Mouse (Mus musculus) lung, embryonic 14.5 days (tissue): Measurements from ENCODE around the gene Fam92b. TPM values are rescaled to one million over a fixed set of nuclear protein-coding genes. Genes with fewer than 3 reads are reported as not detected.

Source experiments
- ATAC-seq: fragments of 200-750 bp; cut with Nextera tagmentation; 2 replicates; pipeline ENCODE4 v1.8.0; 2017; ENCODE audit warnings: mild to moderate bottlenecking, moderate TSS enrichment, moderate library complexity; ENCODE audit not compliant: insufficient read depth
- DNase-seq: peaks from one replicate; pipeline ENCODE4 v3.0.0-alpha.2; 2015
- H3K27ac ChIP-seq: fragments of 300-500 bp; sonication (generic); 2 replicates; pipeline ENCODE4 v1.5.1; 2014; ENCODE audit warnings: low read depth, mild to moderate bottlenecking, moderate library complexity
- H3K27me3 ChIP-seq: fragments of 300-500 bp; sonication (generic); 2 replicates; pipeline ENCODE4 v1.6.1; 2014; ENCODE audit warnings: low read length, control low read depth; ENCODE audit not compliant: insufficient read depth
- H3K36me3 ChIP-seq: fragments of 300-500 bp; sonication (generic); 2 replicates; pipeline ENCODE4 v1.6.1; 2014; ENCODE audit warnings: control low read depth; ENCODE audit not compliant: insufficient read depth
- H3K4me1 ChIP-seq: fragments of 300-500 bp; sonication (generic); 2 replicates; pipeline ENCODE4 v1.6.1; 2014; ENCODE audit warnings: antibody characterized with exemption, control low read depth; ENCODE audit not compliant: insufficient read depth
- H3K4me2 ChIP-seq: fragments of 300-500 bp; sonication (generic); 2 replicates; pipeline ENCODE4 v1.6.1; 2014; ENCODE audit warnings: mild to moderate bottlenecking
- H3K4me3 ChIP-seq: fragments of 300-500 bp; sonication (generic); 2 replicates; pipeline ENCODE4 v1.5.1; 2014; ENCODE audit warnings: low read depth, low read length
- H3K9ac ChIP-seq: fragments of 300-500 bp; sonication (generic); 2 replicates; pipeline ENCODE4 v1.6.1; 2014
- H3K9me3 ChIP-seq: fragments of 300-500 bp; sonication (generic); 2 replicates; pipeline ENCODE4 v1.6.1; 2016; ENCODE audit warnings: low read depth, low read length, control low read depth
- CTCF ChIP-seq: IDR thresholded peaks from 2 replicates; pipeline ENCODE4 v1.5.1; 2016; ENCODE audit warnings: antibody characterized with exemption, low read depth
- WGBS: fragments of 180-500 bp; shearing (Covaris S2); extraction: QIAGEN DNeasy Blood & Tissue Kit; methylation state at CpG from one replicate; pipeline ENCODE4 v1.1.7; 2014; 5-methylcytosine and 5-hydroxymethylcytosine counted together
- polyA plus RNA-seq: library from polyadenylated mRNA; unstranded; fragments of >200 nt; fragmentation: Nextera tagmentation; extraction: Ambion mirVana; gene quantifications from 2 replicates; pipeline ENCODE4 v1.2.1, GENCODE M21; 2014

Gene Fam92b
- polyA plus RNA-seq, 1 experiment from 2014 or later = not detected

DNA sequence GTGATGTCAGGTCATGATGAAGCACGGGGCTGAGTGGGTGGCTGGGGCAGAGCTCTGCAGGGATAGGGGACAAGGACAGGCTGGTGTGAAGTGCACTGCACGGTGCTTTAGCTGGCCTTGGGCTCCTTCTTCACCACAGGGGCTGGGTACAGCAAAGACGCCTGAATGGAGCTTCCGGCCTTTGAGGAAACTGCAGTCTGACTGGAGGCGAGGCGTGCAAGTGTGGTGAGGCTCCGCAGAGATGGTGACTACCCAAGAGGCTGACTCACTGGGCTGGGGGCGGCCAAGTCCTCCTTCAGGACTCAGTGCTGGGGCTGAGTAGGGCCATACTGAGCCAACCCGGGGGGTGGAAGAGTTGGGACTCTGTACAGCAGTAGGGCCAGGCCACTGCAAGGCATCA lies 28.6 kb upstream of the Fam92b start:
- H3K9ac ChIP-seq = no peak overlapping the region
- H3K9me3 ChIP-seq = no peaks in the 10 kb centered on the region
- no peak overlapping the region for H3K4me2 ChIP-seq
- ATAC-seq = no peak
- DNase-seq = no peak
- 73% methylated on average over 9 of the region's 9 CpGs for WGBS
- no peak overlapping the region for H3K4me3 ChIP-seq
- peaks cover 18% of the 10 kb centered on the region; the same call in 1 of the 2 replicates for H3K4me1 ChIP-seq
- no peaks in the 10 kb centered on the region for H3K36me3 ChIP-seq
- no peaks in the 10 kb centered on the region for H3K27me3 ChIP-seq
- no peak for TF ChIP-seq CTCF
- H3K27ac ChIP-seq = no peak overlapping the region; the same call in 1 of the 2 replicates

DNA sequence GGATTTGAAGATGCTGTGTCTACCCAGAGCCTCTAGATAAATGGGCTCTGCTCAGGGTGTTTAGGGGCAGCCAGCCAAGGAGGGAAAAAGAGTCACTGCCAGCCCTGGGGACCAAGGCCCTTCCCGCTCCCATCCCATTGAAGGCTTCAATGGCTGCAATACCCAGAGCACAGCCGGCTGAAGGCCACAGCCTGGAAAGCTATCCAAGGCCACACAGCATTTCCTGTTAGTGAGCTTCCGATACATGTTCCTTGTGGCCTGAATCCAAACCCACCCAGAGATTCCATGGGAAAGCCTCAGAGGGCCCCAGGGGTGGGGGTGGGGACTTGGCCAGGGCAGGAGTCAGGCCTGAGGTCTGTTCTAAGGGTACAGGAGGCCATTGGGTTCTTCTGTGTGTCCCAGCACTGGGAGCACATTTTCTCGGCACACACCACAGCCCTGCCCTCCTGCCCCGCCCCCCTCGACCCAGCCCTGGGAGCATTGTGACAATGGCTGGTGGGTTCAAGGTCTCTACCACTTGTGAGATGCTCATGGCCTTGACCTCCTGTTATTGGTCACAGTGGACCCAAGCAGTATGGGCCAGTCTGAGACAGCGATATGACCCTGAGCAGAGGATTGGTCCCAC lies 27.6 kb upstream of the Fam92b start:
- DNase-seq (peak; percentile 81), ATAC-seq (no peak)
- peaks cover 5% of the 10 kb centered on the region; the same call in 1 of the 2 replicates for H3K9me3 ChIP-seq
- no peak overlapping the region for H3K9ac ChIP-seq
- H3K27ac ChIP-seq = peak overlapping the region; percentile 47; the same call in 1 of the 2 replicates
- no peaks in the 10 kb centered on the region for H3K27me3 ChIP-seq
- no peaks in the 10 kb centered on the region for H3K36me3 ChIP-seq
- H3K4me2 ChIP-seq = no peak overlapping the region
- no peak for TF ChIP-seq CTCF
- H3K4me1 ChIP-seq = peaks cover 18% of the 10 kb centered on the region; the same call in 1 of the 2 replicates
- WGBS = 46% methylated on average over 7 of the region's 7 CpGs
- no peak overlapping the region for H3K4me3 ChIP-seq

- H3K9ac ChIP-seq = no peak overlapping the region
- peak; percentile 91 for ATAC-seq
- H3K4me3 ChIP-seq = no peak overlapping the region
- peaks cover 18% of the 10 kb centered on the region; the same call in 1 of the 2 replicates for H3K4me1 ChIP-seq
- H3K36me3 ChIP-seq = no peaks in the 10 kb centered on the region
- H3K9me3 ChIP-seq = peaks cover 8% of the 10 kb centered on the region; the same call in 1 of the 2 replicates
- H3K4me2 ChIP-seq = no peak overlapping the region
- 0 out of 2 replicates have a peak overlapping the region, but pooled peaks have one; percentile 63 for H3K27ac ChIP-seq
- 33% methylated on average over 3 of the region's 3 CpGs for WGBS
- no peaks in the 10 kb centered on the region for H3K27me3 ChIP-seq
- TF ChIP-seq CTCF = no peak
- DNase-seq = peak; percentile 88
Observed at GRCm38 (mm10) chr8:120202546-120202945, 25.3 kb upstream of the Fam92b start.

- no peaks in the 10 kb centered on the region for H3K27me3 ChIP-seq
- H3K4me3 ChIP-seq = no peak overlapping the region
- H3K4me1 ChIP-seq = peaks cover 18% of the 10 kb centered on the region; the same call in 1 of the 2 replicates
- H3K36me3 ChIP-seq = no peaks in the 10 kb centered on the region
- H3K27ac ChIP-seq = no peak overlapping the region
- no peak for TF ChIP-seq CTCF
- H3K9ac ChIP-seq = no peak overlapping the region
- ATAC-seq = no peak
- H3K9me3 ChIP-seq = peaks cover 8% of the 10 kb centered on the region; the same call in 1 of the 2 replicates
- WGBS = 87% methylated on average over 6 of the region's 6 CpGs
- no peak overlapping the region for H3K4me2 ChIP-seq
- no peak for DNase-seq
Observed at GRCm38 (mm10) chr8:120201351-120201750, 24.1 kb upstream of the Fam92b start.

DNA sequence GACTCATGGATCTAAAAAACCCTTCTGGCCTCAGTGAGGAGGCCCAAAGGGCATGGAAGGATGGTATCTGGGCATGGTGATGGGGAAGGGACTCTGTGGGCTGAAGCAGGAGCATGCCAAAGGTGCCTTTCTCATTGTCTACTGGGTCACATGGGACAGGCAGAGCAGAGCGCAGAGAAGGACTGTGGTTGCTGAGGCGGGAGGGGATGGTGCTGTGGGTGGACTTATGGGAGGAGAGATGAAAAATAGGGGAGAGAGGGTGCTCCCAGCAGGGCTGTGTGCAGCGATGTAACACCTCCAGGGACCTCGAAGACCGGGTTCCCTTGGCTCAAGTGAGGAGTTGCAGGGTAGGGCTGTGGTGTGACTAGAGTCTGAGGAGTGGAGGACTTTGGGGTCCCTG lies 14.9 kb upstream of the Fam92b start:
- 95% methylated on average over 5 of the region's 5 CpGs for WGBS
- no peak overlapping the region for H3K9ac ChIP-seq
- ATAC-seq (no peak), DNase-seq (no peak)
- H3K4me2 ChIP-seq = no peak overlapping the region
- H3K36me3 ChIP-seq = no peaks in the 10 kb centered on the region
- no peak overlapping the region for H3K4me3 ChIP-seq
- H3K9me3 ChIP-seq = no peaks in the 10 kb centered on the region
- peak overlapping the region; percentile 95; the same call in 1 of the 2 replicates for H3K27ac ChIP-seq
- no peaks in the 10 kb centered on the region for H3K27me3 ChIP-seq
- peaks cover 22% of the 10 kb centered on the region for H3K4me1 ChIP-seq
- no peak for TF ChIP-seq CTCF

- Histone ChIP-seq H3K4me3 (no peak overlapping the region), H3K36me3 (no peaks in the 10 kb centered on the region), H3K27ac (peak overlapping the region; percentile 95), H3K4me2 (peak overlapping the region; percentile 57; the same call in 1 of the 2 replicates), H3K27me3 (no peaks in the 10 kb centered on the region), H3K9me3 (no peaks in the 10 kb centered on the region), H3K4me1 (peaks cover 24% of the 10 kb centered on the region), H3K9ac (no peak overlapping the region)
- ATAC-seq = peak; percentile 35
- peak; percentile 76 for DNase-seq
- no peak for TF ChIP-seq CTCF
- 50% methylated on average over 5 of the region's 5 CpGs for WGBS
Observed at GRCm38 (mm10) chr8:120191633-120192032, 14.4 kb upstream of the Fam92b start.

- Histone ChIP-seq H3K36me3 (no peaks in the 10 kb centered on the region), H3K4me2 (peak overlapping the region; percentile 57), H3K27me3 (no peaks in the 10 kb centered on the region), H3K4me1 (peaks cover 31% of the 10 kb centered on the region), H3K27ac (peak overlapping the region; percentile 95), H3K9ac (no peak overlapping the region), H3K4me3 (no peak overlapping the region; the same call in 1 of the 2 replicates), H3K9me3 (no peaks in the 10 kb centered on the region)
- DNase-seq (peak; percentile 96), ATAC-seq (peak; percentile 91)
- 16% methylated on average over 19 of the region's 20 CpGs for WGBS
- TF ChIP-seq CTCF = peak; percentile 46
Observed at GRCm38 (mm10) chr8:120190810-120191413, 13.6 kb upstream of the Fam92b start.
